ENCODE assay signal across 9 mouse cellular contexts in genomic region chr12:30912840-30913239, GRCm38 (mm10). TPM values are rescaled to one million over a fixed set of nuclear protein-coding genes. Genes with fewer than 3 reads are reported as not detected.
DNase-seq lines count a peak whose midpoint lies in the region; ATAC-seq lines count a peak whose summit lies in the region.
"Had no signal": no experiment of that assay in that cellular context is flagged by ENCODE, and none has a peak within 500 bp of the region (broad histone marks: within the 10 kb centered on the region; RNA-seq: fewer than 3 reads in every experiment).

No protein-coding gene starts in this region.

- H3K9me3 ChIP-seq in intestine, embryonic 14.5 days (ENCODE audit: control insufficient read depth, low read length), result no peaks in the 10 kb centered on the region
- H3K9me3 ChIP-seq in liver, embryonic 12.5 days (replicated peaks), result no peaks in the 10 kb centered on the region
- no peaks in the 10 kb centered on the region for H3K9me3 ChIP-seq in stomach, embryonic 16.5 days (replicated peaks; ENCODE audit: control insufficient read depth, low read length)
- H3K9me3 ChIP-seq: megakaryocyte, embryonic 14.5 days had no signal

- DNase-seq in urinary bladder, adult 18-20 months (ENCODE audit: low spot score in 2 of 2), result peak; percentile 8 to 34
- no peak for DNase-seq in urinary bladder, adult 2 months (ENCODE audit: low spot score)
- no peak for DNase-seq in intestine, embryonic 14.5 days (ENCODE audit: low spot score)
- DNase-seq in adrenal gland, adult 2 months, result no peak
- DNase-seq in left cerebral cortex, adult 11 months (ENCODE audit: low spot score), result no peak

- no peaks in the 10 kb centered on the region for H3K27me3 ChIP-seq in intestine, embryonic 14.5 days (replicated peaks; ENCODE audit: control insufficient read depth, insufficient read depth, low read length)
- H3K27me3 ChIP-seq in liver, embryonic 12.5 days (replicated peaks), result no peaks in the 10 kb centered on the region
- H3K27me3 ChIP-seq in stomach, embryonic 16.5 days (ENCODE audit: control insufficient read depth, insufficient read depth, low read length), result no peaks in the 10 kb centered on the region

- no peak for ATAC-seq in intestine, embryonic 14.5 days (replicated peaks; ENCODE audit: low FRiP score, low TSS enrichment, low read depth)
- no peak for ATAC-seq in liver, embryonic 12.5 days
- no peak for ATAC-seq in stomach, embryonic 16.5 days (ENCODE audit: insufficient read depth, low FRiP score)
- no peak for ATAC-seq in megakaryocyte progenitor cell, adult 5-6 weeks (replicated peaks; ENCODE audit: poor library complexity)

- no peak overlapping the region for H3K27ac ChIP-seq in intestine, embryonic 14.5 days (ENCODE audit: low read depth)
- H3K27ac ChIP-seq in liver, embryonic 12.5 days, result peak overlapping the region; percentile 98; the same call in 1 of the 2 replicates
- H3K27ac ChIP-seq in stomach, embryonic 16.5 days (ENCODE audit: low read length), result no peak overlapping the region; the same call in 1 of the 2 replicates

- WGBS in intestine, embryonic 14.5 days, result 64% methylated on average over 3 of the region's 3 CpGs
- WGBS in liver, embryonic 12.5 days (ENCODE audit: insufficient replicate concordance), result 66% methylated on average over 3 of the region's 3 CpGs
- 49% methylated on average over 3 of the region's 3 CpGs for WGBS in stomach, embryonic 16.5 days

- H3K4me3 ChIP-seq in intestine, embryonic 14.5 days (ENCODE audit: low read depth, low read length), result peak overlapping the region; percentile 57
- H3K4me3 ChIP-seq in liver, embryonic 12.5 days, result peak overlapping the region; percentile 92
- H3K4me3 ChIP-seq in stomach, embryonic 16.5 days (replicated peaks; ENCODE audit: low read length), result peak overlapping the region; percentile 87

- H3K36me3 ChIP-seq in intestine, embryonic 14.5 days (ENCODE audit: control insufficient read depth, insufficient read depth, low read length), result peaks cover 5% of the 10 kb centered on the region
- H3K36me3 ChIP-seq in liver, embryonic 12.5 days, result peaks cover 4% of the 10 kb centered on the region
- no peaks in the 10 kb centered on the region for H3K36me3 ChIP-seq in stomach, embryonic 16.5 days (ENCODE audit: control insufficient read depth, insufficient read depth, low read length)

- no peak overlapping the region for H3K9ac ChIP-seq in intestine, embryonic 14.5 days (ENCODE audit: low read length)
- H3K9ac ChIP-seq in liver, embryonic 12.5 days, result peak overlapping the region; percentile 95
- peak overlapping the region; percentile 89; the same call in 1 of the 2 replicates for H3K9ac ChIP-seq in stomach, embryonic 16.5 days (ENCODE audit: low read length)

- H3K4me1 ChIP-seq in intestine, embryonic 14.5 days (replicated peaks; ENCODE audit: control insufficient read depth, insufficient read depth, low read length), result peaks cover 17% of the 10 kb centered on the region
- peaks cover 42% of the 10 kb centered on the region for H3K4me1 ChIP-seq in liver, embryonic 12.5 days
- peaks cover 15% of the 10 kb centered on the region for H3K4me1 ChIP-seq in stomach, embryonic 16.5 days (ENCODE audit: control insufficient read depth, insufficient read depth, low read length)

- H3K4me2 ChIP-seq in intestine, embryonic 14.5 days (ENCODE audit: low read length), result peak overlapping the region; percentile 93
- H3K4me2 ChIP-seq in liver, embryonic 12.5 days, result peak overlapping the region; percentile 85
- H3K4me2 ChIP-seq in stomach, embryonic 16.5 days (ENCODE audit: low read depth, low read length), result peak overlapping the region; percentile 70

RNA-seq across cellular contexts. Expression of gene Sh3yl1, which starts 1.4 kb away (rescaled TPM):
- 19.4 and 27.4 TPM in 2 replicates for polyA plus RNA-seq in urinary bladder, adult 2 months (2012; rRNA removed)
- polyA plus RNA-seq in intestine, embryonic 14.5 days (2014; fragmentation: Nextera tagmentation; extraction: Ambion mirVana), result 17.7 and 18.7 TPM in 2 replicates
- 36.0 and 38.4 TPM in 2 replicates for polyA plus RNA-seq in liver, embryonic 12.5 days (2016; fragmentation: Nextera tagmentation; extraction: Ambion mirVana)
- 29.7 and 33.1 TPM in 2 replicates for polyA plus RNA-seq in stomach, embryonic 16.5 days (2015; fragmentation: Nextera tagmentation; extraction: Ambion mirVana)
- 1.6 and 1.8 TPM in 2 replicates for total RNA-seq in megakaryocyte progenitor cell, adult 5-6 weeks (2015)
- 0.12 and 0.74 TPM in 2 replicates for total RNA-seq in megakaryocyte progenitor cell, adult 5-6 weeks (2017)
- 1 to 10 TPM; 2.8 to 3.9 TPM for total RNA-seq in adrenal gland, adult 2 months (2021)
- 0.13 and 0.40 TPM in 2 replicates for polyA plus RNA-seq in adrenal gland, adult 2 months (2012; rRNA removed)

RNA-seq across cellular contexts. Expression of gene Acp1, which starts 1.5 kb away (rescaled TPM):
- 10.5 and 20.4 TPM in 2 replicates for polyA plus RNA-seq in urinary bladder, adult 2 months (2012; rRNA removed)
- polyA plus RNA-seq in intestine, embryonic 14.5 days (2014; fragmentation: Nextera tagmentation; extraction: Ambion mirVana), result 194 and 198 TPM in 2 replicates
- 299 and 326 TPM in 2 replicates for polyA plus RNA-seq in liver, embryonic 12.5 days (2016; fragmentation: Nextera tagmentation; extraction: Ambion mirVana)
- 149 and 150 TPM in 2 replicates for polyA plus RNA-seq in stomach, embryonic 16.5 days (2015; fragmentation: Nextera tagmentation; extraction: Ambion mirVana)
- 58.3 and 68.8 TPM in 2 replicates for total RNA-seq in megakaryocyte progenitor cell, adult 5-6 weeks (2015)
- 80.0 and 85.9 TPM in 2 replicates for total RNA-seq in megakaryocyte progenitor cell, adult 5-6 weeks (2017)
- 10 to 100 TPM; 51.4 to 56.8 TPM for total RNA-seq in adrenal gland, adult 2 months (2021)
- 2.5 and 6.5 TPM in 2 replicates for polyA plus RNA-seq in adrenal gland, adult 2 months (2012; rRNA removed)

RNA-seq across cellular contexts. Expression of gene Alkal2, which starts 28.7 kb away (rescaled TPM):
- polyA plus RNA-seq in urinary bladder, adult 2 months (2012; rRNA removed), result 0.27 and 0.34 TPM in 2 replicates
- 0.89 and 2.3 TPM in 2 replicates for polyA plus RNA-seq in intestine, embryonic 14.5 days (2014; fragmentation: Nextera tagmentation; extraction: Ambion mirVana)
- polyA plus RNA-seq in liver, embryonic 12.5 days (2016; fragmentation: Nextera tagmentation; extraction: Ambion mirVana), result not detected in 2 replicates
- polyA plus RNA-seq in stomach, embryonic 16.5 days (2015; fragmentation: Nextera tagmentation; extraction: Ambion mirVana), result 1.3 and 1.6 TPM in 2 replicates
- not detected in 2 replicates for total RNA-seq in megakaryocyte progenitor cell, adult 5-6 weeks (2015)
- not detected in 2 replicates for total RNA-seq in megakaryocyte progenitor cell, adult 5-6 weeks (2017)
- total RNA-seq in adrenal gland, adult 2 months (2021), result under 1 TPM in 1 of 2 experiments, not detected in 1; 0.24 TPM
- polyA plus RNA-seq in adrenal gland, adult 2 months (2012; rRNA removed), result 0.33 and 0.85 TPM in 2 replicates

Comparison
In these comparisons a context has a peak if more than half of its experiments do, and no peak if none do; other contexts are left out.
1. DNase-seq: peak in urinary bladder, adult 18-20 months (2 of 2); none in urinary bladder, adult 2 months (single experiment), intestine, embryonic 14.5 days (single experiment), adrenal gland, adult 2 months (single experiment) and left cerebral cortex, adult 11 months (single experiment).
2. RNA of gene Sh3yl1, which starts 1.4 kb away (polyA plus RNA-seq): 36.0 to 38.4 TPM in liver, embryonic 12.5 days, 29.7 to 33.1 TPM in stomach, embryonic 16.5 days, 19.4 to 27.4 TPM in urinary bladder, adult 2 months and 17.7 to 18.7 TPM in intestine, embryonic 14.5 days; 0.13 to 0.40 TPM in adrenal gland, adult 2 months; every median in the first group is over 10 times any median in the second.
3. Peak in every context shown above with its lines, with median percentiles within 50 percentile points of each other: H3K4me2 ChIP-seq and H3K4me3 ChIP-seq.